Comparison of ENCODE assay signal across 8 mouse cellular contexts in the genomic region with DNA sequence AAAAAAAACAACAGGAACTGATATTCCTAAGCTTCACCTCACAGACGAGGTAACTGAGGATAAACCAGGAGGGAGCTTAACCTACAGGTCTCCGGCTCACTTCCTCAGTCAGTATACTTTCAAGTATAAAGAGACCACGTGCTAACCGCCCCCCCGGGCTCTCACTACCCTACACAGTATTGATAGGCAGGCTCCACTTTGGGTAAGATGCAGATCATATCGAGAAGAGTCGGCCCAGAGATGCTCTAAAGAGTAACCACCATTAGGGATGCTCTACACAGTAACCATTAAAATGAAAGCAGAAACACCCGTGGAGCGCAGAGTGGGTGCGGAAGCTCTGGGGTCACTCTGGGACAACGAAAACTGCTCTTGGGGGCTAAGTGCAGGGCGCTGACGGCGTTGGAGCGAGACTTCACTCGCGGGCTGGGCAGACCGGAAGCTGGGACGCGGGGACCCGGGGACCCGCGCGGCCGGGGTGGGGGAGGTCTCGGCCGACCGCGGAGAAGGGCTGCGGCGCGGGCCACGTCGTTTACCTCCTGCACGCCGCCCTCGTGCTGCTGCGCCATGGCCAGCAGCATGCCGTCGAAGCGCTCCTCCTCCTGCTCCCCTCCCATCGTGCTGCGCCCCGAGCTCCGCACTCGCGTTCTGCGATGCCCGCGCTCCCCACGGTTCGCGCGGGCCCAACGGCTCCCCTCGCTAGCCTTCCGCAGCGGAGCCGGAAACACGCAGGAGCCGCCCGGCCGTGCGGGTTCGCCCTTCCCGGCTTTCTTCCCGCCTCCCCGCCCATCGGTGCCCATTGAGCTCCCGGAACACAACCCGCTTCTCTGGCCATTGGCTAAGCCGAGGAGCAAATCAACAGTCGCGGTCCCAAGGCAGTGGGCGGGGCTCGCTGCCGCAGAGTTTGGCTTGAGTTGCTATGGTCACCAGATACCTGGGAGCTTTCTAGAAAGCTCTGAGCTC. TPM values are rescaled to one million over a fixed set of nuclear protein-coding genes. Genes with fewer than 3 reads are reported as not detected.
A peak's percentile ranks its signal among the peaks of the same experiment; 100 is the strongest.
DNase-seq lines count a peak whose midpoint lies in the region; ATAC-seq and TF ChIP-seq lines count a peak whose summit lies in the region.

A gene (minus strand): TSS at position 725 of the 960 bp plus-strand sequence.

- peak within 1 kb of the TSS; percentile 77 for H3K4me3 ChIP-seq in embryonic facial prominence, embryonic 13.5 days
- H3K4me3 ChIP-seq in kidney, adult 2 months (ENCODE audit: insufficient read depth, low read depth, low read length), result peak within 1 kb of the TSS; percentile 81
- peak within 1 kb of the TSS; percentile 96 for H3K4me3 ChIP-seq in limb, embryonic 12.5 days (replicated peaks)
- H3K4me3 ChIP-seq in midbrain, embryonic 15.5 days, result peak within 1 kb of the TSS; percentile 85
- H3K4me3 ChIP-seq in spleen, adult 2 months (ENCODE audit: extremely low read depth, insufficient read depth, insufficient read length), result peak within 1 kb of the TSS; percentile 99

- peak within 1 kb of the TSS; percentile 58 for H3K27ac ChIP-seq in embryonic facial prominence, embryonic 13.5 days
- 0 out of 2 replicates have a peak within 1 kb of the TSS, but pooled peaks have one; percentile 21 for H3K27ac ChIP-seq in kidney, adult 2 months (ENCODE audit: insufficient read depth, low read depth, low read length)
- H3K27ac ChIP-seq in limb, embryonic 12.5 days, result peak within 1 kb of the TSS; percentile 70; the same call in 1 of the 2 replicates
- H3K27ac ChIP-seq in midbrain, embryonic 15.5 days, result peak within 1 kb of the TSS; percentile 84
- H3K27ac ChIP-seq in spleen, adult 2 months (ENCODE audit: insufficient read depth, low read length), result peak within 1 kb of the TSS; percentile 74

- peak; percentile 96 for ATAC-seq in embryonic facial prominence, embryonic 13.5 days (ENCODE audit: insufficient number of reproducible peaks, insufficient read depth, low FRiP score, low TSS enrichment, low read depth)
- peak; percentile 95 for ATAC-seq in limb, embryonic 12.5 days (ENCODE audit: insufficient number of reproducible peaks, insufficient read depth, low FRiP score, low TSS enrichment, low read depth)
- ATAC-seq in midbrain, embryonic 15.5 days (replicated peaks), result peak; percentile 99

- peak; percentile 58 for TF ChIP-seq POLR2A in kidney, adult 2 months (IDR thresholded peaks at IDR 0.05; ENCODE audit: low read depth, low read length)
- peak; percentile 74 for TF ChIP-seq POLR2A in spleen, adult 2 months (IDR thresholded peaks at IDR 0.05; ENCODE audit: low read depth, low read length)

- peak within 1 kb of the TSS; percentile 87 for H3K9ac ChIP-seq in embryonic facial prominence, embryonic 13.5 days
- H3K9ac ChIP-seq in limb, embryonic 12.5 days (replicated peaks), result peak within 1 kb of the TSS; percentile 83
- peak within 1 kb of the TSS; percentile 84 for H3K9ac ChIP-seq in midbrain, embryonic 15.5 days

- WGBS in embryonic facial prominence, embryonic 13.5 days, result under 1% methylated on average over 76 of the region's 77 CpGs
- WGBS in kidney, adult 2 months, result under 1% methylated on average over 76 of the region's 77 CpGs
- under 1% methylated on average over 65 of the region's 77 CpGs for WGBS in limb, embryonic 12.5 days
- under 1% methylated on average over 77 of the region's 77 CpGs for WGBS in midbrain, embryonic 15.5 days
- under 1% methylated on average over 75 of the region's 77 CpGs for WGBS in spleen, adult 2 months

- H3K36me3 ChIP-seq in embryonic facial prominence, embryonic 13.5 days, result peaks cover 34% of the 10 kb centered on the region
- H3K36me3 ChIP-seq in kidney, adult 2 months (ENCODE audit: control insufficient read depth, insufficient read depth, low read length), result no peaks in the 10 kb centered on the region
- H3K36me3 ChIP-seq in limb, embryonic 12.5 days, result peaks cover 33% of the 10 kb centered on the region
- H3K36me3 ChIP-seq in midbrain, embryonic 15.5 days (replicated peaks), result peaks cover 4% of the 10 kb centered on the region
- H3K36me3 ChIP-seq in spleen, adult 2 months (ENCODE audit: control insufficient read depth, insufficient read depth, low read length), result peaks cover 3% of the 10 kb centered on the region

- peaks cover 18% of the 10 kb centered on the region for H3K4me1 ChIP-seq in embryonic facial prominence, embryonic 13.5 days
- peaks cover 4% of the 10 kb centered on the region; the same call in 1 of the 2 replicates for H3K4me1 ChIP-seq in kidney, adult 2 months (ENCODE audit: control insufficient read depth, insufficient read depth, low read length)
- peaks cover 15% of the 10 kb centered on the region for H3K4me1 ChIP-seq in limb, embryonic 12.5 days (replicated peaks)
- H3K4me1 ChIP-seq in midbrain, embryonic 15.5 days, result peaks cover 18% of the 10 kb centered on the region
- H3K4me1 ChIP-seq in spleen, adult 2 months (ENCODE audit: control insufficient read depth, insufficient read depth, insufficient read length), result peaks cover 4% of the 10 kb centered on the region

- H3K9me3 ChIP-seq in embryonic facial prominence, embryonic 13.5 days, result no peaks in the 10 kb centered on the region
- H3K9me3 ChIP-seq in limb, embryonic 12.5 days, result peaks cover 5% of the 10 kb centered on the region; the same call in 1 of the 2 replicates
- H3K9me3 ChIP-seq in midbrain, embryonic 15.5 days, result no peaks in the 10 kb centered on the region

- DNase-seq in 3134 (ENCODE audit: extremely low read depth, insufficient read length, low spot score), result peak; percentile 95
- DNase-seq in adrenal gland, postnatal 36 days, result peak; percentile 98
- DNase-seq in heart, adult 18-20 months, result peak; percentile 96 to 98
- peak; percentile 99 for DNase-seq in kidney, adult 2 months
- peak; percentile 89 to 95 for DNase-seq in spleen, adult 2 months (ENCODE audit: low read depth in 1 of 2, low spot score in 2 of 2)

- TF ChIP-seq CTCF in kidney, adult 2 months (conservative IDR thresholded peaks at IDR 0.05; ENCODE audit: insufficient read depth, insufficient read length, low read depth, low read length), result no peak
- TF ChIP-seq CTCF in spleen, adult 2 months (IDR thresholded peaks at IDR 0.05; ENCODE audit: extremely low read depth, insufficient read depth, insufficient read length, insufficient replicate concordance), result no peak

- H3K27me3 ChIP-seq in embryonic facial prominence, embryonic 13.5 days, result no peaks in the 10 kb centered on the region
- no peaks in the 10 kb centered on the region for H3K27me3 ChIP-seq in kidney, adult 2 months (replicated peaks; ENCODE audit: control insufficient read depth, insufficient read depth, low read length)
- H3K27me3 ChIP-seq in limb, embryonic 12.5 days, result no peaks in the 10 kb centered on the region
- H3K27me3 ChIP-seq in midbrain, embryonic 15.5 days (replicated peaks), result no peaks in the 10 kb centered on the region
- no peaks in the 10 kb centered on the region for H3K27me3 ChIP-seq in spleen, adult 2 months (ENCODE audit: control insufficient read depth, insufficient read depth, low read length)

- peak within 1 kb of the TSS; percentile 68 for H3K4me2 ChIP-seq in embryonic facial prominence, embryonic 13.5 days
- H3K4me2 ChIP-seq in limb, embryonic 12.5 days, result peak within 1 kb of the TSS; percentile 84
- H3K4me2 ChIP-seq in midbrain, embryonic 15.5 days, result peak within 1 kb of the TSS; percentile 87

RNA-seq across cellular contexts. Expression of the gene that starts here (rescaled TPM):
- 100 to 1,000 TPM; 152 to 166 TPM for total RNA-seq in adrenal gland, postnatal 36 days (2021)
- polyA plus RNA-seq in embryonic facial prominence, embryonic 13.5 days (2015; fragmentation: Nextera tagmentation; extraction: Ambion mirVana), result 331 and 335 TPM in 2 replicates
- total RNA-seq in heart, adult 18-20 months (2021), result 10 to 100 TPM; 78.7 to 80.1 TPM
- 42.7 and 61.4 TPM in 2 replicates for polyA plus RNA-seq in kidney, adult 2 months (2012; rRNA removed)
- polyA plus RNA-seq in limb, embryonic 12.5 days (2016; fragmentation: Nextera tagmentation; extraction: Ambion mirVana), result 376 and 390 TPM in 2 replicates
- polyA plus RNA-seq in midbrain, embryonic 15.5 days (2015; fragmentation: Nextera tagmentation; extraction: Ambion mirVana), result 246 and 255 TPM in 2 replicates
- 28.6 and 28.7 TPM in 2 replicates for polyA plus RNA-seq in spleen, adult 2 months (2012; rRNA removed)

Comparison
In these comparisons a context has a peak if more than half of its experiments do, and no peak if none do; other contexts are left out.
1. Peak in every context shown above with its lines: DNase-seq, ATAC-seq, H3K4me3 ChIP-seq and H3K27ac ChIP-seq.
2. H3K27ac ChIP-seq: peak in every context shown above with its lines; median percentile 84 in midbrain, embryonic 15.5 days; 74 in spleen, adult 2 months; 70 in limb, embryonic 12.5 days; 58 in embryonic facial prominence, embryonic 13.5 days; 21 in kidney, adult 2 months.